Mouse (Mus musculus) kidney, adult 2 months (tissue): ENCODE results near the gene Tmem44. TPM values are rescaled to one million over a fixed set of nuclear protein-coding genes. Genes with fewer than 3 reads are reported as not detected.
A peak's percentile ranks its signal among the peaks of the same experiment; 100 is the strongest.
"Not testable (repeated sequence)": the region's sequence is repeated elsewhere in the genome, so short reads cannot be mapped to it uniquely, and the experiment has no call there.

Experiments
- DNase-seq: peaks from one replicate; pipeline ENCODE4 v3.0.0; 2021
- H3K27ac ChIP-seq: fragments of 200-500 bp; 2 replicates; pipeline ENCODE4 v1.5.1; 2012; ENCODE audit warnings: low read depth, low read length, control low read depth, inconsistent platforms; ENCODE audit not compliant: insufficient read depth
- H3K27me3 ChIP-seq: fragments of 200-500 bp; replicated peaks from 2 replicates; pipeline ENCODE4 v1.6.1; 2012; ENCODE audit warnings: mild to moderate bottlenecking, moderate library complexity, low read length, inconsistent platforms; ENCODE audit not compliant: control insufficient read depth, insufficient read depth
- H3K36me3 ChIP-seq: fragments of 200-500 bp; 2 replicates; pipeline ENCODE4 v1.6.1; 2012; ENCODE audit warnings: mild to moderate bottlenecking, moderate library complexity, low read length, inconsistent platforms; ENCODE audit not compliant: control insufficient read depth, insufficient read depth
- H3K4me1 ChIP-seq: fragments of 200-500 bp; 2 replicates; pipeline ENCODE4 v1.6.1; 2011; ENCODE audit warnings: low read length; ENCODE audit not compliant: control insufficient read depth, insufficient read depth
- H3K4me3 ChIP-seq: fragments of 200-500 bp; 2 replicates; pipeline ENCODE4 v1.5.1; 2011; ENCODE audit warnings: mild to moderate bottlenecking, low read depth, low read length, control low read depth; ENCODE audit not compliant: insufficient read depth
- CTCF ChIP-seq: fragments of 200-500 bp; conservative IDR thresholded peaks from 2 replicates; pipeline ENCODE4 v1.5.1; 2011; ENCODE audit warnings: low read depth, mild to moderate bottlenecking, control low read depth, low read length, moderate library complexity, mixed read lengths; ENCODE audit not compliant: insufficient read depth, insufficient read length
- POLR2A ChIP-seq: fragments of 200-500 bp; IDR thresholded peaks from one replicate; pipeline ENCODE4 v1.6.1; 2011; ENCODE audit warnings: low read depth, low read length, control low read depth
- WGBS: fragments of 180-500 bp; shearing (Covaris S2); methylation state at CpG from one replicate; pipeline ENCODE4 v1.1.7; 2018; 5-methylcytosine and 5-hydroxymethylcytosine counted together
- polyA plus RNA-seq: library from polyadenylated mRNA; depleted of rRNA; stranded (reverse); fragments of >200 nt; gene quantifications from 2 replicates; pipeline ENCODE4 v1.2.3, GENCODE M21; 2012; rRNA removed

Gene Tmem44
- polyA plus RNA-seq, 1 experiment = 6.7 TPM

- no peaks in the 10 kb centered on the region for H3K27me3 ChIP-seq
- H3K27ac ChIP-seq = no peak overlapping the region
- no peaks in the 10 kb centered on the region for H3K4me1 ChIP-seq
- H3K4me3 ChIP-seq = no peak overlapping the region
- TF ChIP-seq POLR2A (no peak), CTCF (no peak)
- WGBS = 86% methylated on average over 5 of the region's 5 CpGs
- DNase-seq = peak; percentile 67
- H3K36me3 ChIP-seq = no peaks in the 10 kb centered on the region
Measured at GRCm38 (mm10) chr16:30477791-30478190, 72.9 kb downstream of the Tmem44 start.

GRCm38 (mm10) chr16:30477006-30477405 lies 73.6 kb downstream of the Tmem44 start:
- Histone ChIP-seq H3K36me3 (no peaks in the 10 kb centered on the region), H3K4me1 (no peaks in the 10 kb centered on the region), H3K4me3 (no peak overlapping the region), H3K27ac (no peak overlapping the region), H3K27me3 (no peaks in the 10 kb centered on the region)
- peak; percentile 61 for DNase-seq
- no peak for TF ChIP-seq POLR2A
- no peak for TF ChIP-seq CTCF
- 50% methylated on average over 3 of the region's 3 CpGs for WGBS

- Histone ChIP-seq H3K4me3 (no peak overlapping the region), H3K4me1 (no peaks in the 10 kb centered on the region), H3K27ac (no peak overlapping the region), H3K36me3 (no peaks in the 10 kb centered on the region), H3K27me3 (no peaks in the 10 kb centered on the region)
- DNase-seq = no peak
- TF ChIP-seq CTCF (no peak), POLR2A (no peak)
- WGBS = 56% methylated on average over 10 of the region's 10 CpGs
Measured at GRCm38 (mm10) chr16:30475633-30476461, 74.8 kb downstream of the Tmem44 start.

- H3K4me3 ChIP-seq = no peak overlapping the region
- H3K36me3 ChIP-seq = no peaks in the 10 kb centered on the region
- H3K27me3 ChIP-seq = no peaks in the 10 kb centered on the region
- DNase-seq = no peak
- WGBS = 63% methylated on average over 5 of the region's 5 CpGs
- no peaks in the 10 kb centered on the region for H3K4me1 ChIP-seq
- H3K27ac ChIP-seq = no peak overlapping the region
- TF ChIP-seq CTCF (no peak), POLR2A (no peak)
Measured at GRCm38 (mm10) chr16:30472447-30472846, 78.2 kb downstream of the Tmem44 start.

GRCm38 (mm10) chr16:30471912-30472311 lies 78.7 kb downstream of the Tmem44 start:
- no peak overlapping the region for H3K4me3 ChIP-seq
- 71% methylated on average over 2 of the region's 2 CpGs for WGBS
- H3K27me3 ChIP-seq = no peaks in the 10 kb centered on the region
- TF ChIP-seq POLR2A (no peak), CTCF (no peak)
- no peaks in the 10 kb centered on the region for H3K36me3 ChIP-seq
- H3K4me1 ChIP-seq = no peaks in the 10 kb centered on the region
- no peak for DNase-seq
- no peak overlapping the region for H3K27ac ChIP-seq

GRCm38 (mm10) chr16:30468944-30469343 lies 81.7 kb downstream of the Tmem44 start:
- Histone ChIP-seq H3K27ac (no peak overlapping the region), H3K4me1 (no peaks in the 10 kb centered on the region), H3K4me3 (no peak overlapping the region), H3K36me3 (no peaks in the 10 kb centered on the region), H3K27me3 (no peaks in the 10 kb centered on the region)
- no peak for DNase-seq
- TF ChIP-seq CTCF (no peak), POLR2A (no peak)
- WGBS = 96% methylated on average over 6 of the region's 6 CpGs

- TF ChIP-seq CTCF (no peak), POLR2A (no peak)
- H3K27me3 ChIP-seq = no peaks in the 10 kb centered on the region
Measured at GRCm38 (mm10) chr16:30465680-30466298, 84.9 kb downstream of the Tmem44 start.

GRCm38 (mm10) chr16:30464742-30465141 lies 85.9 kb downstream of the Tmem44 start:
- DNase-seq, H3K36me3 ChIP-seq, H3K27ac ChIP-seq, H3K27me3 ChIP-seq, H3K4me1 ChIP-seq, H3K4me3 ChIP-seq: not testable (repeated sequence)
- WGBS = 92% methylated on average over 3 of the region's 3 CpGs

More at GRCm38 (mm10) chr16:30465680-30466298, 84.9 kb downstream of the Tmem44 start:
- Histone ChIP-seq H3K4me1 (no peaks in the 10 kb centered on the region), H3K4me3 (no peak overlapping the region), H3K36me3 (no peaks in the 10 kb centered on the region), H3K27ac (no peak overlapping the region)
- 49% methylated on average over 5 of the region's 5 CpGs for WGBS
- DNase-seq = no peak

Other genes with a start within 250 kb of the Tmem44 start
- 0.04 and 0.14 TPM in 2 replicates for gene Gp5, start 240.1 kb downstream of the Tmem44 start, polyA plus RNA-seq
- gene Atp13a3, start 144.9 kb downstream of the Tmem44 start, polyA plus RNA-seq = 23.5 and 25.4 TPM in 2 replicates
- 9.1 and 9.4 TPM in 2 replicates for gene Lsg1, start 36.8 kb upstream of the Tmem44 start, polyA plus RNA-seq
- 26.4 and 31.4 TPM in 2 replicates for gene Fam43a, start 48.9 kb upstream of the Tmem44 start, polyA plus RNA-seq